ENCODE assay signal across 9 mouse cellular contexts in genomic region chr6:83142886-83143285, GRCm38 (mm10). TPM values are rescaled to one million over a fixed set of nuclear protein-coding genes. Genes with fewer than 3 reads are reported as not detected.
DNase-seq lines count a peak whose midpoint lies in the region; ATAC-seq lines count a peak whose summit lies in the region.
"Had no signal": no experiment of that assay in that cellular context is flagged by ENCODE, and none has a peak within 500 bp of the region (broad histone marks: within the 10 kb centered on the region; RNA-seq: fewer than 3 reads in every experiment).

No protein-coding gene starts in this region.

- H3K9me3 ChIP-seq in limb, embryonic 10.5 days (replicated peaks), result no peaks in the 10 kb centered on the region
- H3K9me3 ChIP-seq in stomach, embryonic 14.5 days (ENCODE audit: control insufficient read depth, low read depth, low read length), result no peaks in the 10 kb centered on the region

- no peak overlapping the region for H3K9ac ChIP-seq in stomach, embryonic 14.5 days (replicated peaks; ENCODE audit: low read depth, low read length)

- no peak for DNase-seq in frontal cortex, postnatal 10 days (ENCODE audit: low spot score in 2 of 2)
- DNase-seq in left cerebral cortex, postnatal 36 days (ENCODE audit: low spot score in 2 of 2), result peak; percentile 46 to 59
- no peak for DNase-seq in left cerebral cortex, adult 11 months (ENCODE audit: low spot score)
- no peak for DNase-seq in limb, embryonic 10.5 days (ENCODE audit: low spot score)
- no peak for DNase-seq in B cell, adult 2 months
- no peak for DNase-seq in cerebellum, adult 9-10 months
- DNase-seq: left cerebral cortex, postnatal 4 days had no signal

- H3K36me3 ChIP-seq in limb, embryonic 10.5 days, result peaks cover 34% of the 10 kb centered on the region
- peaks cover 12% of the 10 kb centered on the region for H3K36me3 ChIP-seq in stomach, embryonic 14.5 days (ENCODE audit: control insufficient read depth, insufficient read depth, low read length)

- H3K4me2 ChIP-seq in stomach, embryonic 14.5 days (replicated peaks; ENCODE audit: low read depth, low read length), result no peak overlapping the region

- H3K27me3 ChIP-seq in limb, embryonic 10.5 days (ENCODE audit: low read depth, poor library complexity, severe bottlenecking), result 0 out of 2 replicates have a peak, but pooled peaks cover 9% of the 10 kb centered on the region
- H3K27me3 ChIP-seq in stomach, embryonic 14.5 days (ENCODE audit: control insufficient read depth, insufficient read depth, low read length), result no peaks in the 10 kb centered on the region

- intact Hi-C loops in left cerebral cortex, postnatal 36 days (cut with DNase I), result no loop called here

- peak overlapping the region; percentile 51 for H3K4me3 ChIP-seq in limb, embryonic 10.5 days
- no peak overlapping the region for H3K4me3 ChIP-seq in stomach, embryonic 14.5 days (ENCODE audit: low read depth, low read length)

- peaks cover 77% of the 10 kb centered on the region for H3K4me1 ChIP-seq in limb, embryonic 10.5 days
- H3K4me1 ChIP-seq in stomach, embryonic 14.5 days (ENCODE audit: control insufficient read depth, insufficient read depth, low read length), result peaks cover 17% of the 10 kb centered on the region

- 0 out of 2 replicates have a peak overlapping the region, but pooled peaks have one; percentile 82 for H3K27ac ChIP-seq in limb, embryonic 10.5 days
- H3K27ac ChIP-seq in stomach, embryonic 14.5 days (ENCODE audit: low read length), result 0 out of 2 replicates have a peak overlapping the region, but pooled peaks have one; percentile 21

- peak; percentile 53 for ATAC-seq in frontal cortex, adult (ENCODE audit: low TSS enrichment)
- no peak for ATAC-seq in stomach, embryonic 14.5 days (ENCODE audit: insufficient number of reproducible peaks, insufficient read depth, low FRiP score, low read depth)

- WGBS in limb, embryonic 10.5 days, result 28% methylated on average over 11 of the region's 11 CpGs
- WGBS in stomach, embryonic 14.5 days, result 40% methylated on average over 11 of the region's 11 CpGs

RNA-seq across cellular contexts. Expression of gene Rtkn, which starts 7.6 kb away (rescaled TPM):
- total RNA-seq in left cerebral cortex, postnatal 36 days (2021), result 100 to 1,000 TPM in 1 of 2 experiments, 10 to 100 TPM in 1; 88.7 to 105 TPM
- polyA plus RNA-seq in limb, embryonic 10.5 days (2016; fragmentation: Nextera tagmentation; extraction: Ambion mirVana), result 34.2 and 51.8 TPM in 2 replicates
- polyA plus RNA-seq in stomach, embryonic 14.5 days (2014; fragmentation: Nextera tagmentation; extraction: Ambion mirVana), result 18.8 and 19.2 TPM in 2 replicates

RNA-seq across cellular contexts. Expression of gene Wdr54, which starts 13.3 kb away (rescaled TPM):
- 10 to 100 TPM; 29.1 to 31.3 TPM for total RNA-seq in left cerebral cortex, postnatal 36 days (2021)
- 10.9 and 13.7 TPM in 2 replicates for polyA plus RNA-seq in limb, embryonic 10.5 days (2016; fragmentation: Nextera tagmentation; extraction: Ambion mirVana)
- 5.3 and 5.8 TPM in 2 replicates for polyA plus RNA-seq in stomach, embryonic 14.5 days (2014; fragmentation: Nextera tagmentation; extraction: Ambion mirVana)

RNA-seq across cellular contexts. Expression of gene 1700003E16Rik, which starts 13.3 kb away (rescaled TPM):
- 10 to 100 TPM; 27.4 to 31.5 TPM for total RNA-seq in left cerebral cortex, postnatal 36 days (2021)
- polyA plus RNA-seq in limb, embryonic 10.5 days (2016; fragmentation: Nextera tagmentation; extraction: Ambion mirVana), result 0.80 and 1.6 TPM in 2 replicates
- polyA plus RNA-seq in stomach, embryonic 14.5 days (2014; fragmentation: Nextera tagmentation; extraction: Ambion mirVana), result 0.77 and 1.2 TPM in 2 replicates

RNA-seq across cellular contexts. Expression of gene Ino80b, which starts 17.7 kb away (rescaled TPM):
- 10 to 100 TPM; 20.5 to 26.0 TPM for total RNA-seq in left cerebral cortex, postnatal 36 days (2021)
- 17.4 and 17.8 TPM in 2 replicates for polyA plus RNA-seq in limb, embryonic 10.5 days (2016; fragmentation: Nextera tagmentation; extraction: Ambion mirVana)
- 13.6 and 16.5 TPM in 2 replicates for polyA plus RNA-seq in stomach, embryonic 14.5 days (2014; fragmentation: Nextera tagmentation; extraction: Ambion mirVana)

RNA-seq across cellular contexts. Expression of gene Wbp1, which starts 21.5 kb away (rescaled TPM):
- 10 to 100 TPM; 33.5 to 46.6 TPM for total RNA-seq in left cerebral cortex, postnatal 36 days (2021)
- 136 and 188 TPM in 2 replicates for polyA plus RNA-seq in limb, embryonic 10.5 days (2016; fragmentation: Nextera tagmentation; extraction: Ambion mirVana)
- polyA plus RNA-seq in stomach, embryonic 14.5 days (2014; fragmentation: Nextera tagmentation; extraction: Ambion mirVana), result 91.3 and 99.6 TPM in 2 replicates

Comparison
In these comparisons a context has a peak if more than half of its experiments do, and no peak if none do; other contexts are left out.
1. DNase-seq: peak in left cerebral cortex, postnatal 36 days (2 of 2); none in frontal cortex, postnatal 10 days (0 of 2), left cerebral cortex, adult 11 months (single experiment), limb, embryonic 10.5 days (single experiment), B cell, adult 2 months (0 of 2) and cerebellum, adult 9-10 months (single experiment).